Mouse (Mus musculus) forebrain, embryonic 11.5 days (tissue): ENCODE measurements around the gene Zfp445. TPM values are rescaled to one million over a fixed set of nuclear protein-coding genes. Genes with fewer than 3 reads are reported as not detected.

ENCODE experiments used
- ATAC-seq: fragments of 200-750 bp; cut with Nextera tagmentation; replicated peaks from 2 replicates; pipeline ENCODE4 v1.8.0; 2017; ENCODE audit warnings: moderate TSS enrichment; ENCODE audit not compliant: low FRiP score
- DNase-seq: peaks from one replicate; pipeline ENCODE4 v3.0.0-alpha.2; 2017; ENCODE audit warnings: low spot score
- H3K27ac ChIP-seq: fragments of 300-500 bp; sonication (generic); 2 replicates; pipeline ENCODE4 v1.5.1; 2014; ENCODE audit warnings: low read depth, low read length
- H3K27me3 ChIP-seq: fragments of 300-500 bp; sonication (generic); 2 replicates; pipeline ENCODE4 v1.6.1; 2014; ENCODE audit warnings: mild to moderate bottlenecking, low read length, mixed read lengths; ENCODE audit not compliant: control insufficient read depth, insufficient read depth
- H3K36me3 ChIP-seq: fragments of 300-500 bp; sonication (generic); 2 replicates; pipeline ENCODE4 v1.6.1; 2014; ENCODE audit warnings: mild to moderate bottlenecking, low read length, moderate library complexity, mixed read lengths; ENCODE audit not compliant: control insufficient read depth, insufficient read depth
- H3K4me1 ChIP-seq: fragments of 300-500 bp; sonication (generic); replicated peaks from 2 replicates; pipeline ENCODE4 v1.6.1; 2014; ENCODE audit warnings: low read length, mixed read lengths; ENCODE audit not compliant: control insufficient read depth, insufficient read depth
- H3K4me2 ChIP-seq: fragments of 300-500 bp; sonication (generic); 2 replicates; pipeline ENCODE4 v1.6.1; 2014; ENCODE audit warnings: low read depth, mild to moderate bottlenecking, low read length, moderate library complexity, mixed read lengths; ENCODE audit not compliant: severe bottlenecking
- H3K4me3 ChIP-seq: fragments of 300-500 bp; sonication (generic); 2 replicates; pipeline ENCODE4 v1.5.1; 2014; ENCODE audit warnings: low read depth, low read length
- H3K9ac ChIP-seq: fragments of 300-500 bp; sonication (generic); 2 replicates; pipeline ENCODE4 v1.6.1; 2014; ENCODE audit warnings: low read length
- H3K9me3 ChIP-seq: fragments of 300-500 bp; sonication (generic); 2 replicates; pipeline ENCODE4 v1.6.1; 2016; ENCODE audit warnings: low read length, mixed read lengths; ENCODE audit not compliant: control insufficient read depth
- WGBS: fragments of 180-500 bp; shearing (Covaris S2); extraction: QIAGEN DNeasy Blood & Tissue Kit; methylation state at CpG from one replicate; pipeline ENCODE4 v1.1.7; 2014; 5-methylcytosine and 5-hydroxymethylcytosine counted together
- polyA plus RNA-seq: library from polyadenylated mRNA; unstranded; fragments of >200 nt; fragmentation: Nextera tagmentation; extraction: Ambion mirVana; gene quantifications from 2 replicates; pipeline ENCODE4 v1.2.1, GENCODE M21; 2014

Gene Zfp445
- 75.9 and 81.8 TPM in 2 replicates for polyA plus RNA-seq

GRCm38 (mm10) chr9:122865697-122866166 is at the start of gene Zfp445:
Gene Zfp445, minus strand, starts transcription at chr9:122866006.
- peak; percentile 90 for DNase-seq
- no peaks in the 10 kb centered on the region for H3K27me3 ChIP-seq
- ATAC-seq = peak; percentile 95
- H3K9me3 ChIP-seq = peaks cover 2% of the 10 kb centered on the region; the same call in 1 of the 2 replicates
- H3K9ac ChIP-seq = peak within 1 kb of the TSS; percentile 85
- peak within 1 kb of the TSS; percentile 67 for H3K4me3 ChIP-seq
- peak within 1 kb of the TSS; percentile 73 for H3K4me2 ChIP-seq
- WGBS = under 1% methylated on average over 34 of the region's 34 CpGs
- peaks cover 16% of the 10 kb centered on the region for H3K36me3 ChIP-seq
- H3K4me1 ChIP-seq = peaks cover 4% of the 10 kb centered on the region; the same call in 1 of the 2 replicates
- H3K27ac ChIP-seq = no peak within 1 kb of the TSS; the same call in 1 of the 2 replicates

DNA sequence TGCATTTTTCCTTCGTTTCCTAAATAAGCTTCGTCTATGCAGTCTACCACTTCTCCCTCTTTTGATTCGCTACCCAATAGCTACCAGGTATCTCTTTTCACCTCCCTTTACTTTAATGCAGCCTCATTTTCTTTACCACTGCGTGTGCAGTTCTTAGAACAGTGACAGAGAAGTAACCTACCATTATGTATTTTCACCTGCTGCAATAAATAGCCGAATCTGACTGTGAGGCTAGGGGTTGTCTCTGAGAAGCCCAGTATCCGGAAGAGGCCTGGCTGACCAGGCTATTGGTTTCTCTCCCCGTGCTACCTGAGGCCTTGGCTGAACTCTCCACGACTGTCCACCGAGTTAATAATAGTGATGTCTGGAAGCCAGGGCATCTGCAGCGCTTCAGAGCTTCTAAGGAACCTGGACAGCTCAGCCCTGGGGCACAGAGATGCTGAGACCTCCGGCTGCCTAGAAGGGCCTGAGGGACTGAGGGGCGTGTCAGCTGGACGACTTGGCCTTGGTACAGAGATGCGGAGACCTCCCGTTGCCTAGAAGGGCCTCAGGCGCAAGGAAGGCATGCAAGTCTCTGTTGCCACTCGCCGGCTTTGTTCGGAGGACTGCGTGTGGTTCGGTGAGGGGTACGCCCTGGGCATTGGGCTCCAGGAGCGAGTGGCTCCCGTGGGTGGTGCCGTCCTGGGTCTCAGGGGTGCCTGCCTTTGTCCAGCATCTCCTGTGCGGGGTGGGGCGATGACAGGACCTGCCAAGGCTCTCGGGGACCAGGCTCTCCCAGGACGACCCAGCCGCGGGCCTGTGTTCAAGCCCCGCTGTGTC is 37.1 kb upstream of the Zfp445 start:
- Histone ChIP-seq H3K27ac (no peak overlapping the region), H3K9ac (peak overlapping the region; percentile 89), H3K4me2 (peak overlapping the region; percentile 74), H3K9me3 (no peaks in the 10 kb centered on the region), H3K4me1 (peaks cover 2% of the 10 kb centered on the region; the same call in 1 of the 2 replicates), H3K27me3 (no peaks in the 10 kb centered on the region), H3K36me3 (no peaks in the 10 kb centered on the region), H3K4me3 (peak overlapping the region; percentile 57)
- WGBS = 14% methylated on average over 32 of the region's 32 CpGs
- DNase-seq = peak; percentile 88
- peak; percentile 99 for ATAC-seq

DNA sequence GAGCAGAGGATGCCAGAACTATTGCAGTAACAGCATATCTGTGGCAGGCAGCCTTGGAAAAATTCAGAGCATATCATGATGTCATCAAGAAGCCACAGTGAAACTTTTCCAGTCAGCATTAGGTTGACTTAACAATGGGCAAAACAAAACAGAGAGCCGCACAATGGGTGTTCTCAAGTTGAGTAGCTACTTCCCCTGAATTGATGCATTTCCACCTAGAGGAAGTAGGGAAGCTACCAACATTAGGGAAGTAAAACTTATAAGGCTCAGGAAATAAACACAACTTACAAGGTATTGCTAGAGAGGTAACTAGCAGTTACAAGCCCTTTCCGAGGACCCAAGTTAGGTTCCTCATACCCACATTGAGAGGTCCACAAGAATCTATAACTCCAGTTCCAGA is 35.2 kb upstream of the Zfp445 start:
- 87% methylated on average over 2 of the region's 2 CpGs for WGBS
- Histone ChIP-seq H3K4me3 (no peak overlapping the region), H3K4me2 (no peak overlapping the region), H3K4me1 (peaks cover 2% of the 10 kb centered on the region; the same call in 1 of the 2 replicates), H3K36me3 (no peaks in the 10 kb centered on the region), H3K27ac (no peak overlapping the region), H3K9me3 (no peaks in the 10 kb centered on the region; the same call in 1 of the 2 replicates), H3K27me3 (no peaks in the 10 kb centered on the region), H3K9ac (no peak overlapping the region)
- ATAC-seq (no peak), DNase-seq (no peak)

GRCm38 (mm10) chr9:122886372-122887179 is 20.8 kb upstream of the Zfp445 start:
- Histone ChIP-seq H3K27me3 (no peaks in the 10 kb centered on the region), H3K9ac (peak overlapping the region; percentile 62), H3K9me3 (no peaks in the 10 kb centered on the region), H3K4me3 (peak overlapping the region; percentile 55), H3K36me3 (no peaks in the 10 kb centered on the region), H3K27ac (no peak overlapping the region), H3K4me1 (no peaks in the 10 kb centered on the region; the same call in 1 of the 2 replicates), H3K4me2 (peak overlapping the region; percentile 78)
- peak; percentile 86 for ATAC-seq
- WGBS = 7% methylated on average over 54 of the region's 54 CpGs
- DNase-seq = peak; percentile 76

GRCm38 (mm10) chr9:122885385-122885784 is 19.6 kb upstream of the Zfp445 start, which contains the start of gene Zkscan7:
Gene Zkscan7, plus strand, starts transcription at chr9:122885685.
- 81% methylated on average over 3 of the region's 3 CpGs for WGBS
- Histone ChIP-seq H3K4me3 (peak within 1 kb of the TSS; percentile 55), H3K9ac (peak within 1 kb of the TSS; percentile 62; the same call in 1 of the 2 replicates)

GRCm38 (mm10) chr9:122875145-122875544 is 9.3 kb upstream of the Zfp445 start:
- WGBS = 89% methylated on average over 2 of the region's 2 CpGs
- Histone ChIP-seq H3K4me1 (no peaks in the 10 kb centered on the region), H3K9me3 (no peaks in the 10 kb centered on the region), H3K4me2 (no peak overlapping the region), H3K9ac (no peak overlapping the region), H3K27ac (no peak overlapping the region), H3K36me3 (no peaks in the 10 kb centered on the region), H3K4me3 (no peak overlapping the region), H3K27me3 (no peaks in the 10 kb centered on the region)
- ATAC-seq = no peak
- no peak for DNase-seq

More at GRCm38 (mm10) chr9:122885385-122885784, 19.6 kb upstream of the Zfp445 start, which contains the start of gene Zkscan7:
- DNase-seq = no peak
- Histone ChIP-seq H3K36me3 (no peaks in the 10 kb centered on the region), H3K9me3 (no peaks in the 10 kb centered on the region), H3K4me1 (no peaks in the 10 kb centered on the region; the same call in 1 of the 2 replicates), H3K4me2 (peak within 1 kb of the TSS; percentile 78), H3K27ac (no peak within 1 kb of the TSS), H3K27me3 (no peaks in the 10 kb centered on the region)
- ATAC-seq = no peak

- no peaks in the 10 kb centered on the region for H3K9me3 ChIP-seq
- H3K4me2 ChIP-seq = no peak overlapping the region
- 69% methylated on average over 1 of the region's 1 CpGs for WGBS
These were observed 8.8 kb upstream of the Zfp445 start for GRCm38 (mm10) chr9:122874653-122875052.

DNA sequence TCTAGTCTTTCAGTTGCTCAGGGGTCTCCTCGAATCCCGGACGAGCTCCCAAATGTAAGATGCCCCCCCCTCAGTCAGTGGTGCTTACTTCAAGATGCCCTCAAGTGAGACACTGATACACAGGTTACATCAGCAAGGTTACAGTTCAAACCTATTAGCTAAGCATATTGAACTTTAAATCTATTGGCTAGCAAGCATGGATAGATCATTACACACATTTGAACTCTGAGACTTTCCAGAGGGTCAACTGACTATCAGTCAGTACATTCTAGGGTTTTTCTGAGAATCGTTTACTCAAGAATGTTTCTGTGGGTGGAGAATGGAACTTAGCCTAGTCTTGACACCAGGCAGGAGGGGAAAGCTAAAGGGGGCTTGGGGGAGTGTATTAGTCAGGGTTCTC is 6.8 kb upstream of the Zfp445 start:
- Histone ChIP-seq H3K4me1 (no peaks in the 10 kb centered on the region), H3K27me3 (no peaks in the 10 kb centered on the region), H3K9me3 (no peaks in the 10 kb centered on the region), H3K4me2 (no peak overlapping the region), H3K36me3 (no peaks in the 10 kb centered on the region), H3K27ac (no peak overlapping the region), H3K9ac (no peak overlapping the region), H3K4me3 (no peak overlapping the region)
- 91% methylated on average over 4 of the region's 4 CpGs for WGBS
- DNase-seq (no peak), ATAC-seq (no peak)

More at GRCm38 (mm10) chr9:122874653-122875052, 8.8 kb upstream of the Zfp445 start:
- H3K36me3 ChIP-seq = no peaks in the 10 kb centered on the region
- H3K4me3 ChIP-seq = no peak overlapping the region
- H3K4me1 ChIP-seq = no peaks in the 10 kb centered on the region
- no peak for ATAC-seq
- H3K27me3 ChIP-seq = no peaks in the 10 kb centered on the region
- H3K9ac ChIP-seq = no peak overlapping the region
- H3K27ac ChIP-seq = no peak overlapping the region
- no peak for DNase-seq
